Mouse (Mus musculus) MEL (cell line): Measurements from ENCODE around the gene Ppdpf. TPM values are rescaled to one million over a fixed set of nuclear protein-coding genes. Genes with fewer than 3 reads are reported as not detected.

Experiments
- DNase-seq: peaks from one replicate; pipeline ENCODE4 v3.0.0; 2011; ENCODE audit warnings: low read depth, low spot score
- H3K27ac ChIP-seq: 2 replicates; pipeline ENCODE4 v1.5.1; 2012; ENCODE audit warnings: low read depth, mild to moderate bottlenecking, control low read depth, low read length, moderate library complexity; ENCODE audit not compliant: control insufficient read depth
- H3K27me3 ChIP-seq, 2 experiments: fragments of 150-350 bp in 1 of 2; sonication (generic) in 1 of 2; 2 replicates each; pipeline ENCODE4 v1.6.1; 2012; ENCODE audit warnings: low read length in 2 of 2, mild to moderate bottlenecking in 2 of 2, improper control_type of control experiment in 1 of 2, moderate library complexity in 1 of 2; ENCODE audit not compliant: insufficient read depth in 2 of 2, control insufficient read depth in 1 of 2
- H3K36me3 ChIP-seq, 2 experiments: 2 replicates each; pipeline ENCODE4 v1.6.1; 2012 to 2014; ENCODE audit warnings: low read length in 2 of 2, improper control_type of control experiment in 1 of 2, inconsistent platforms in 1 of 2, mild to moderate bottlenecking in 1 of 2; ENCODE audit not compliant: insufficient read depth in 2 of 2, control insufficient read depth in 1 of 2
- H3K4me1 ChIP-seq, 2 experiments: fragments of 150-350 bp in 1 of 2; sonication (generic) in 1 of 2; 2 replicates each; pipeline ENCODE4 v1.6.1; 2012; ENCODE audit warnings: low read length in 2 of 2, improper control_type of control experiment in 1 of 2, mild to moderate bottlenecking in 1 of 2; ENCODE audit not compliant: insufficient read depth in 2 of 2, control insufficient read depth in 1 of 2
- H3K4me3 ChIP-seq, 2 experiments: fragments of 150-350 bp in 1 of 2; sonication (generic) in 1 of 2; 2 replicates each; pipeline ENCODE4 v1.5.1; 2012; ENCODE audit warnings: low read depth in 2 of 2, low read length in 2 of 2, mild to moderate bottlenecking in 2 of 2, moderate library complexity in 2 of 2, control low read depth in 1 of 2, improper control_type of control experiment in 1 of 2; ENCODE audit not compliant: control insufficient read depth in 1 of 2, insufficient read depth in 1 of 2
- H3K79me2 ChIP-seq: 2 replicates; pipeline ENCODE4 v1.6.1; 2012; ENCODE audit warnings: mild to moderate bottlenecking, low read length, moderate library complexity; ENCODE audit not compliant: control insufficient read depth, poor library complexity, insufficient read depth
- H3K9ac ChIP-seq: 2 replicates; pipeline ENCODE4 v1.6.1; 2012; ENCODE audit warnings: low read depth, mild to moderate bottlenecking, control low read depth, low read length, moderate library complexity; ENCODE audit not compliant: control insufficient read depth, poor library complexity, severe bottlenecking
- H3K9me3 ChIP-seq: fragments of 150-350 bp; sonication (generic); replicated peaks from 2 replicates; pipeline ENCODE4 v1.6.1; 2012; ENCODE audit warnings: mild to moderate bottlenecking, low read length, improper control_type of control experiment, moderate library complexity; ENCODE audit not compliant: insufficient read depth
- CHD2 ChIP-seq: IDR thresholded peaks from 2 replicates; pipeline ENCODE4 v1.6.1; 2011; ENCODE audit warnings: low read length, improper control_type of control experiment
- CTCF ChIP-seq, 3 experiments: IDR thresholded peaks in 2 of 3; conservative IDR thresholded peaks in 1 of 3; 2 replicates each; pipeline ENCODE4 v1.5.1; 2011 to 2012; ENCODE audit warnings: low read length in 3 of 3, low read depth in 2 of 3, mild to moderate bottlenecking in 2 of 3, improper control_type of control experiment in 1 of 3, inconsistent platforms in 1 of 3, mixed read lengths in 1 of 3, moderate library complexity in 1 of 3; ENCODE audit not compliant: control insufficient read depth in 1 of 3, insufficient read depth in 1 of 3, poor library complexity in 1 of 3, severe bottlenecking in 1 of 3
- ELF1 ChIP-seq: IDR thresholded peaks from 2 replicates; pipeline ENCODE4 v1.6.1; 2014; ENCODE audit warnings: low read depth, mild to moderate bottlenecking, inconsistent platforms, low read length, improper control_type of control experiment, moderate library complexity
- EP300 ChIP-seq, 2 experiments: IDR thresholded peaks; 2 replicates each; pipeline ENCODE4 v1.6.1; 2011; ENCODE audit warnings: improper control_type of control experiment in 2 of 2, low read length in 2 of 2, low read depth in 1 of 2, mild to moderate bottlenecking in 1 of 2
- ETS1 ChIP-seq: IDR thresholded peaks from 2 replicates; pipeline ENCODE4 v1.6.1; 2012; ENCODE audit warnings: low read depth, mild to moderate bottlenecking, inconsistent platforms, low read length, improper control_type of control experiment, moderate library complexity
- GATA1 ChIP-seq: IDR thresholded peaks from 2 replicates; pipeline ENCODE4 v1.6.1; 2011; ENCODE audit warnings: low read depth, low read length, improper control_type of control experiment
- HCFC1 ChIP-seq: IDR thresholded peaks from 2 replicates; pipeline ENCODE4 v1.6.1; 2012; ENCODE audit warnings: low read depth, mild to moderate bottlenecking, inconsistent platforms, low read length, improper control_type of control experiment, moderate library complexity
- KAT2A ChIP-seq: conservative IDR thresholded peaks from 2 replicates; pipeline ENCODE4 v1.6.1; 2012; ENCODE audit warnings: low read depth, low read length, improper control_type of control experiment, inconsistent platforms
- MAFK ChIP-seq: IDR thresholded peaks from 2 replicates; pipeline ENCODE4 v1.6.1; 2011; ENCODE audit warnings: low read depth, mild to moderate bottlenecking, low read length, improper control_type of control experiment, borderline replicate concordance
- MEF2A ChIP-seq: IDR thresholded peaks from 2 replicates; pipeline ENCODE4 v1.6.1; 2014; ENCODE audit warnings: low read depth, mild to moderate bottlenecking, inconsistent platforms, low read length, improper control_type of control experiment; ENCODE audit not compliant: poor library complexity, insufficient replicate concordance, severe bottlenecking; ENCODE audit errors: extremely low read depth
- MYB ChIP-seq: IDR thresholded peaks from 2 replicates; pipeline ENCODE4 v1.6.1; 2011; ENCODE audit warnings: mild to moderate bottlenecking, low read depth, low read length, improper control_type of control experiment
- MYC ChIP-seq: IDR thresholded peaks from 2 replicates; pipeline ENCODE4 v1.6.1; 2011; ENCODE audit warnings: low read depth, mild to moderate bottlenecking, low read length, improper control_type of control experiment, moderate library complexity
- POLR2A ChIP-seq, 2 experiments: IDR thresholded peaks; 2 replicates each; pipeline ENCODE4 v1.6.1; 2011 to 2012; ENCODE audit warnings: low read length in 2 of 2, mild to moderate bottlenecking in 2 of 2, control low read depth in 1 of 2, improper control_type of control experiment in 1 of 2, low read depth in 1 of 2, moderate library complexity in 1 of 2; ENCODE audit not compliant: control insufficient read depth in 1 of 2, insufficient read depth in 1 of 2, poor library complexity in 1 of 2
- POLR2AphosphoS2 ChIP-seq: IDR thresholded peaks from 2 replicates; pipeline ENCODE4 v1.6.1; 2011; ENCODE audit warnings: low read length, improper control_type of control experiment
- POLR2AphosphoS5 ChIP-seq: IDR thresholded peaks from 2 replicates; pipeline ENCODE4 v1.6.1; 2012; ENCODE audit warnings: low read depth, borderline replicate concordance, mild to moderate bottlenecking, inconsistent platforms, low read length, moderate library complexity, mixed read lengths
- RAD21 ChIP-seq: IDR thresholded peaks from 2 replicates; pipeline ENCODE4 v1.6.1; 2011; ENCODE audit warnings: mild to moderate bottlenecking, low read depth, low read length, improper control_type of control experiment
- TBP ChIP-seq: IDR thresholded peaks from 2 replicates; pipeline ENCODE4 v1.8.0; 2011; ENCODE audit warnings: low read depth, low read length, improper control_type of control experiment
- TCF12 ChIP-seq: IDR thresholded peaks from 2 replicates; pipeline ENCODE4 v1.6.1; 2014; ENCODE audit warnings: low read depth, mild to moderate bottlenecking, inconsistent platforms, low read length, improper control_type of control experiment, moderate library complexity
- UBTF ChIP-seq: IDR thresholded peaks from 2 replicates; pipeline ENCODE4 v1.6.1; 2012; ENCODE audit warnings: low read depth, mild to moderate bottlenecking, inconsistent platforms, low read length, improper control_type of control experiment, moderate library complexity, borderline replicate concordance; ENCODE audit not compliant: insufficient read depth
- USF1 ChIP-seq: IDR thresholded peaks from 2 replicates; pipeline ENCODE4 v1.6.1; 2014; ENCODE audit warnings: low read depth, mild to moderate bottlenecking, inconsistent platforms, low read length, improper control_type of control experiment, moderate library complexity
- ZC3H11A ChIP-seq: IDR thresholded peaks from 2 replicates; pipeline ENCODE4 v1.6.1; 2012; ENCODE audit warnings: low read depth, mild to moderate bottlenecking, inconsistent platforms, low read length, improper control_type of control experiment
- ZMIZ1 ChIP-seq: IDR thresholded peaks from 2 replicates; pipeline ENCODE4 v1.6.1; 2012; ENCODE audit warnings: low read depth, mild to moderate bottlenecking, inconsistent platforms, low read length, improper control_type of control experiment, moderate library complexity
- polyA plus RNA-seq, 2 experiments: library from polyadenylated mRNA; stranded (reverse) in 1 of 2; unstranded in 1 of 2; fragments of >175 nt in 1 of 2; fragments of >200 nt in 1 of 2; gene quantifications; 2 replicates each; pipeline versions ENCODE4 v1.2.1 to v1.2.4; 2012; ENCODE audit warnings: low replicate concordance in 2 of 2, low read depth in 1 of 2; ENCODE audit not compliant: insufficient read length in 2 of 2, insufficient read depth in 1 of 2, missing spikeins in 1 of 2
- total RNA-seq: library from RNA; depleted of rRNA; stranded (reverse); fragments of 300-350 nt; gene quantifications from 2 replicates; pipeline ENCODE4 v1.2.3, GENCODE M21; 2012

Ppdpf gene
- total and polyA plus RNA-seq, 3 experiments = 20.2 to 73.4 TPM; not detected in 1

DNA sequence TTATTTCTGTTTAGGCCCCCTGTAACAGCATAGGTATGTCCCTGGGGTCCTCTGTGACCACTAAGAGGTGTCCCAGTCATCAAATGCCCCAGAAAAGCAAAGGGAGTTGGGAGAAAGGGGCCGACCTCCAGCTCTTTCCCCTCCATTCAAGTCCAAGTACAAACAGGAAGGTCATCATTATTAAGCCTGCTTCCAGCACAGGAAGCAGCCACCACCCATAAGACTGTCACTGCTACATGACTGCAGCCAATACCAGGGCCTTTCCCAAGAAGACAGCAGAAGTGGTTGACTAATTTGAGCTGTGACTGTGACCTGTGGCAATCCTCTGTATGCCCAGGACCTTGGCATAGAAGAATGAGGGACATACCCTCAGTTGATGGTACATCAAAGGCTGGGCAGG, 41.3 kb downstream of the Ppdpf start:
- DNase-seq = no peak
- H3K9ac ChIP-seq = no peak overlapping the region
- H3K36me3 ChIP-seq = no peaks in the 10 kb centered on the region; a peak in 1 of 4 replicates
- H3K4me1 ChIP-seq = no peaks in the 10 kb centered on the region
- no peaks in the 10 kb centered on the region for H3K79me2 ChIP-seq
- H3K27me3 ChIP-seq = no peaks in the 10 kb centered on the region
- no peak overlapping the region for H3K4me3 ChIP-seq
- H3K9me3 ChIP-seq = no peaks in the 10 kb centered on the region
- no peak overlapping the region for H3K27ac ChIP-seq
- TF ChIP-seq POLR2AphosphoS2 = no peak

DNA sequence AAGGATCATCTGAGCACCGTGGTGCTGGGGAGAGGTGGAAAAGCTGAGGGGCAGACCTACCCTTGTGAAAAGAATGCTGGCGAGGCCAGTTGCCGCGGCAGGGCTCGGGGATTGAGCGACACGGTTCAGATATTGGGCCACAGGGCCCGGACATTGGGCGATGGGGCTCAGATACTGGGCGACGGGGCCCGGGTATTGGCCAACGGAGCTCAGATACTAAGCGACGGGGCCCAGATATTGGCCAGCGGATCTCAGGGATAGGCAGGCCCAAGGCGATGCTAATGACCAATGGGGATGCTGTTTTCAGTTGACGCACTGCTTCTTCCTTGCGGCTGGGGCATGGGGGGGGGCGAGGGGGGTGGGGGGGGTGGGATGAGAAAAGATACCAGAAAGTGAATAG, 44.1 kb downstream of the Ppdpf start:
- TF ChIP-seq MEF2A (no peak), UBTF (no peak), ZMIZ1 (no peak), ELF1 (no peak), EP300 (IDR thresholded peaks at IDR 0.05; ENCODE audit: low read depth in 1 of 2, low read length in 2 of 2) (no peak), RAD21 (no peak)
- H3K36me3 ChIP-seq = no peaks in the 10 kb centered on the region; a peak in 1 of 4 replicates

DNA sequence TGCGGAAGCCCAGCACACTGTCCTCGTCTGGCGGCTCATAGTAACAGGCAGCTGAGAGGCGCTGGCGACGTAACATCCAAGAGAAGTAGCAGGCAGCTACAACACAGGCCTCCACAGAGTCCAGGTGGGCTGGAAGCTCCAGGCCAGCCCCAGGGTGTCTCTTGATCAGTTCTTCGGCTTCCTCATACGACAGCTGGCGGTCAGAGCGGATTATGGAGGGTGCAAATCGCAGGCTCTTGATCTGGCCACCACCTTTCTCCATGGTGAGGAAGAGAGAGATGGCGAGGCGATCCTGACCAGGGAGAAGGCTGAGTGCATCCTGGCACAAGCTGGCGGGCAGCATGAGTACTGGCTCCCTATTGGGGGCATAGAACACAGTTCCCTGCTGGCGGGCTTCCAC, 46.4 kb downstream of the Ppdpf start:
- Histone ChIP-seq H3K27ac (no peak overlapping the region), H3K79me2 (no peaks in the 10 kb centered on the region), H3K9ac (no peak overlapping the region), H3K27me3 (no peaks in the 10 kb centered on the region), H3K9me3 (no peaks in the 10 kb centered on the region), H3K4me1 (no peaks in the 10 kb centered on the region), H3K4me3 (no peak overlapping the region), H3K36me3 (no peaks in the 10 kb centered on the region; a peak in 1 of 4 replicates)
- DNase-seq = no peak
- no peak for TF ChIP-seq RAD21
- no peak for TF ChIP-seq POLR2A (IDR thresholded peaks at IDR 0.05; ENCODE audit: control insufficient read depth in 1 of 2, insufficient read depth in 1 of 2, low read depth in 1 of 2, low read length in 2 of 2, poor library complexity in 1 of 2)
- no peak for TF ChIP-seq TCF12
- no peak for TF ChIP-seq USF1
- no peak for TF ChIP-seq CHD2
- no peak for TF ChIP-seq CTCF (IDR thresholded peaks at IDR 0.05 in 2 of 3, conservative IDR thresholded peaks at IDR 0.05 in 1 of 3; ENCODE audit: control insufficient read depth in 1 of 3, insufficient read depth in 1 of 3, low read depth in 2 of 3, low read length in 3 of 3, poor library complexity in 1 of 3, severe bottlenecking in 1 of 3)
- TF ChIP-seq POLR2AphosphoS5 = no peak
- TF ChIP-seq ELF1 = no peak
- no peak for TF ChIP-seq GATA1
- no peak for TF ChIP-seq MYC
- TF ChIP-seq ZC3H11A = no peak
- no peak for TF ChIP-seq HCFC1
- no peak for TF ChIP-seq MAFK
- TF ChIP-seq TBP = no peak
- TF ChIP-seq MEF2A = no peak
- TF ChIP-seq ETS1 = no peak
- TF ChIP-seq POLR2AphosphoS2 = no peak
- TF ChIP-seq KAT2A = no peak
- no peak for TF ChIP-seq MYB

More for the DNA sequence above, 44.1 kb downstream of the Ppdpf start:
- Histone ChIP-seq H3K27me3 (no peaks in the 10 kb centered on the region), H3K9ac (no peak overlapping the region), H3K27ac (no peak overlapping the region), H3K4me1 (no peaks in the 10 kb centered on the region), H3K79me2 (no peaks in the 10 kb centered on the region), H3K4me3 (no peak overlapping the region), H3K9me3 (no peaks in the 10 kb centered on the region)
- DNase-seq = no peak
